8 mouse cellular contexts compared by ENCODE assay signal in the genomic region with DNA sequence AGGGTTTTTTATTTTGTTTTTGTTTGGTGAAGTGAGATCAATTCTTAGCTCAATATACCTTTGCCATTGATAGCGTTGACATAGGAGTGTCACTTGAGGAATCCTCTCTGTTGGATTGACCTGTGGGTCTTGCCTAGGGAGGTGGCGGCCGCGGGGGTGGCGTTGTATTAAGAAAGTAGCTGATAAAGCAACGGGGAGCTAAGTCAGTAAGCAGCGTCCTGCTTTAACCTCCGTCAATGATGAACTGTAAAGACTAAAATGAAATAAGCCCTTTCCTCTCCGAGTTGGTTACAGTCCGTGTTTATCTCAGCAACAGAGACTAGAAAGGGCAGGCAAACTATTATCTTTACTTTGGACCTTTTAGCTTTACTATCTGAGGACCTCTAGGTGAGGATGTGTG. TPM values are rescaled to one million over a fixed set of nuclear protein-coding genes. Genes with fewer than 3 reads are reported as not detected.
DNase-seq lines count a peak whose midpoint lies in the region; ATAC-seq and TF ChIP-seq lines count a peak whose summit lies in the region.

No protein-coding gene starts in this region.

- H3K9ac ChIP-seq in forebrain, postnatal 0 days, result peak overlapping the region; percentile 79
- no peak overlapping the region; the same call in 1 of the 2 replicates for H3K9ac ChIP-seq in kidney, postnatal 0 days (ENCODE audit: low read depth, low read length)
- peak overlapping the region; percentile 68 for H3K9ac ChIP-seq in midbrain, embryonic 14.5 days (replicated peaks; ENCODE audit: low read length)

- peak overlapping the region; percentile 72 for H3K4me3 ChIP-seq in forebrain, postnatal 0 days (ENCODE audit: low read depth, low read length)
- peak overlapping the region; percentile 79 for H3K4me3 ChIP-seq in kidney, postnatal 0 days (replicated peaks; ENCODE audit: low read depth, low read length)
- H3K4me3 ChIP-seq in midbrain, embryonic 14.5 days (replicated peaks; ENCODE audit: low read depth, low read length), result peak overlapping the region; percentile 86

- no peaks in the 10 kb centered on the region for H3K9me3 ChIP-seq in forebrain, postnatal 0 days (ENCODE audit: low read length)
- no peaks in the 10 kb centered on the region for H3K9me3 ChIP-seq in kidney, postnatal 0 days (replicated peaks; ENCODE audit: low read length)
- no peaks in the 10 kb centered on the region for H3K9me3 ChIP-seq in midbrain, embryonic 14.5 days (ENCODE audit: control insufficient read depth, low read length)

- no peaks in the 10 kb centered on the region; the same call in 1 of the 2 replicates for H3K36me3 ChIP-seq in forebrain, postnatal 0 days (ENCODE audit: insufficient read depth)
- H3K36me3 ChIP-seq in kidney, postnatal 0 days (ENCODE audit: insufficient read depth, low read length), result no peaks in the 10 kb centered on the region
- no peaks in the 10 kb centered on the region for H3K36me3 ChIP-seq in midbrain, embryonic 14.5 days (ENCODE audit: control insufficient read depth, insufficient read depth, low read length)

- H3K27me3 ChIP-seq in forebrain, postnatal 0 days (ENCODE audit: insufficient read depth, low read length), result no peaks in the 10 kb centered on the region
- H3K27me3 ChIP-seq in kidney, postnatal 0 days (ENCODE audit: insufficient read depth, low read length), result no peaks in the 10 kb centered on the region
- H3K27me3 ChIP-seq in midbrain, embryonic 14.5 days (ENCODE audit: control insufficient read depth, insufficient read depth, low read length), result no peaks in the 10 kb centered on the region

- TF ChIP-seq CTCF in forebrain, postnatal 0 days (IDR thresholded peaks at IDR 0.05; ENCODE audit: low read depth), result no peak
- no peak for TF ChIP-seq CTCF in kidney, postnatal 0 days (IDR thresholded peaks at IDR 0.05; ENCODE audit: low read depth)

- ATAC-seq in forebrain, postnatal 0 days, result peak; percentile 14
- ATAC-seq in kidney, postnatal 0 days (replicated peaks; ENCODE audit: low FRiP score, low read depth), result no peak
- peak; percentile 25; the same call in 1 of the 2 replicates for ATAC-seq in midbrain, embryonic 14.5 days (ENCODE audit: low FRiP score, low TSS enrichment)

- H3K4me2 ChIP-seq in forebrain, postnatal 0 days (ENCODE audit: low read depth), result peak overlapping the region; percentile 64
- H3K4me2 ChIP-seq in kidney, postnatal 0 days (ENCODE audit: low read length), result peak overlapping the region; percentile 71
- peak overlapping the region; percentile 70 for H3K4me2 ChIP-seq in midbrain, embryonic 14.5 days (ENCODE audit: low read length)

- WGBS in forebrain, postnatal 0 days, result 13% methylated on average over 10 of the region's 10 CpGs
- WGBS in kidney, postnatal 0 days, result 8% methylated on average over 10 of the region's 10 CpGs
- 6% methylated on average over 10 of the region's 10 CpGs for WGBS in midbrain, embryonic 14.5 days

- peak; percentile 23 for DNase-seq in lung, postnatal 36 days
- no peak for DNase-seq in lung, adult 18-20 months
- peak; percentile 45 to 49 for DNase-seq in cerebellum, adult 18-20 months
- DNase-seq in forebrain, postnatal 0 days, result no peak
- no peak for DNase-seq in kidney, postnatal 0 days (ENCODE audit: low spot score)
- no peak for DNase-seq in midbrain, embryonic 14.5 days
- DNase-seq in urinary bladder, postnatal 10 days (ENCODE audit: low spot score), result no peak
- DNase-seq in embryo, embryonic 9.5 days (ENCODE audit: extremely low spot score), result no peak

- peaks cover 8% of the 10 kb centered on the region for H3K4me1 ChIP-seq in forebrain, postnatal 0 days (ENCODE audit: insufficient read depth)
- peaks cover 15% of the 10 kb centered on the region; the same call in 1 of the 2 replicates for H3K4me1 ChIP-seq in kidney, postnatal 0 days (replicated peaks; ENCODE audit: insufficient read depth, low read length)
- peaks cover 13% of the 10 kb centered on the region for H3K4me1 ChIP-seq in midbrain, embryonic 14.5 days (ENCODE audit: control insufficient read depth, insufficient read depth, low read length)

- H3K27ac ChIP-seq in forebrain, postnatal 0 days (ENCODE audit: low read depth, low read length), result 0 out of 2 replicates have a peak overlapping the region, but pooled peaks have one; percentile 76
- no peak overlapping the region for H3K27ac ChIP-seq in kidney, postnatal 0 days
- H3K27ac ChIP-seq in midbrain, embryonic 14.5 days (replicated peaks; ENCODE audit: low read depth, low read length), result no peak overlapping the region

RNA-seq across cellular contexts. Expression of a gene that starts 0.5 kb away (rescaled TPM):
- 28.9 and 35.1 TPM in 2 replicates for total RNA-seq in forebrain, postnatal 0 days (2014; rRNA removed)
- 8.7 and 13.3 TPM in 2 replicates for polyA plus RNA-seq in forebrain, postnatal 0 days (2015; fragmentation: Nextera tagmentation; extraction: Ambion mirVana)
- 14.8 and 16.5 TPM in 2 replicates for polyA plus RNA-seq in kidney, postnatal 0 days (2015; fragmentation: Nextera tagmentation; extraction: Ambion mirVana)
- 16.7 and 23.8 TPM in 2 replicates for polyA plus RNA-seq in midbrain, embryonic 14.5 days (2014; fragmentation: Nextera tagmentation; extraction: Ambion mirVana)

Comparison
In these comparisons a context has a peak if more than half of its experiments do, and no peak if none do; other contexts are left out.
1. DNase-seq: peak in lung, postnatal 36 days (single experiment) and cerebellum, adult 18-20 months (2 of 2); none in lung, adult 18-20 months (0 of 2), forebrain, postnatal 0 days (single experiment), kidney, postnatal 0 days (single experiment), midbrain, embryonic 14.5 days (single experiment), urinary bladder, postnatal 10 days (single experiment) and embryo, embryonic 9.5 days (single experiment).
2. Peak in every context shown above with its lines, with median percentiles within 50 percentile points of each other: H3K4me2 ChIP-seq and H3K4me3 ChIP-seq.